Mouse (Mus musculus): ENCODE results near the gene Dpyd.

GRCm38 (mm10) chr3:118663987-118664692 is 102.2 kb downstream of the Dpyd start:
- TF ChIP-seq CTCF (IDR thresholded peaks at IDR 0.05) (no peak), POLR2A (IDR thresholded peaks at IDR 0.05; ENCODE audit: insufficient read depth, low read depth, low read length) (no peak)

Measured in heart, adult 2 months (tissue).